Mouse (Mus musculus) right cerebral cortex, postnatal 14 days (tissue): ENCODE data around the gene Ptpn3.
"Not testable (repeated sequence)": the region's sequence is repeated elsewhere in the genome, so short reads cannot be mapped to it uniquely, and the experiment has no call there.

Experiments
- DNase-seq: peaks from one replicate; pipeline ENCODE4 v3.0.0; 2022

Gene Ptpn3

GRCm38 (mm10) chr4:57298181-57298580 is 3.5 kb downstream of the Ptpn3 start:
- DNase-seq, result no peak

DNA sequence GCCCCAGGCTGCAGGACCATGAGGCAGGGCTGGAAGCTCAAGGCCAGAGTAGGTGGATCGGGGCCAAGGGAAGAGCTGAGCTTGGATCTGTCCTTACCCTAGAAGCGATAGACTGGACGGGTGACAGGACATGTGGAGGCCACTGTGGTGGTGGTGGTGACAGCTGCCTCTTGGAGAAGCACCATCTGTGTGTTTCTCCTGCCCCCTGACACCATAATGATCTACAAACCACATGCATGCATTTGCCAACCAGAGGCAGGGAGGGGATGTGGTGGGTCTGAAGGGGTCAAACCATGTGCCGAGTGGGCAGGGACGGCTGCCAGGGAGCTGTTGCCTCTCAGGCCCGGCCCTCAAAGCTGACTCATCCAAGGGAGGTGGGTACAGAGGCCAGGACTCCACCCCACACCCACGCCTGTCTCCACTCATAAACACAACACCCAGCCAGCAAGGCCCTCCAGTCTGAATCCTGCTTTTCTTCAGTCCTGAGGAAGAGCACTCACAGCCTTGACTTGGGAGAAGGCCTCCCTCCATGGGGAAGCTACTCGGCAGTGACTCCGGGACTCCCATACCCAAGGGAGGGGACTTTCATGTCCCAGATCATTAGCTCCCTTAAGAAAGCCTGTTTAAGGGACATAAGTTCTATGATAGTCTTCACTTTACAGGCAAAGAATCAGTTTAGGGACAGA is 6.5 kb downstream of the Ptpn3 start:
- no peak for DNase-seq

DNA sequence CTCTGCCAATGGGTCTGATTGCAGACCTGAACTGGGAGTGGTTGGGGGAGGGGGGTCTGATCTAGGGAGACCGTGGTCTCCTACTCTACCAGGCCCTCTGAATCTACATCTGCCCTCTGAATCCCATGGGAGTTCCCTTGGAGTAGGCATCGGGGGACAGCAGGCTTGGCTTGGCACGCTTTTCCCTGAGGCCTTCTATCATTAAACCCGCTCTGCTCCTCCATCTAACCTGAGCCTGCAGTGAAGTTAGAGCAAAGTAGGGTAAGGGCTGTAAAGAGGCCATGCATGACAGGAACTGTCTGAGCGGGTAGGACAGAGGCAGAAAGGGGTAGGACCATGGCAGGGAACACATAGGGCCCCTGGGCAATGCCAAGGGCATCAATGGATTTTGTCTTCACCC is 9.0 kb downstream of the Ptpn3 start:
- DNase-seq, result no peak

DNA sequence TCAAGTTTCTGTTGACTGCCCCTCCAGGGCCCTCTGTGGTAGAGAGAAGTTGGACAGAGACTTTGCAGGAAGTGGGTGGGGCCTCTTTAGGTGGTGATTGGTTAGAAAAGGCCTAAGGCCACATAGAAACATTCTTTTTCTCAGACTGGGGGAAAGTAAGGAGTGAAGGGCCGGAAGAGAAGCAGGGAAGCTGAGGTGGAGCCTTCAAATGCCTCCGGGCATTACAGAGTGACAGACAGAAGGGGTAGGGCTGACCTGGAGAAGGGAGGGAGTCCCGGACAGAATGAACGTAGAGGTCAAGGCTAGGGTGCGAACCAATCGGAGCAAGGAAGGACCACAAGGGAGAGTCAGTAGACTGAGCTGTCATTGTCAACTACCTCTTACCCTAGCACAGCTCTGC is 11.6 kb downstream of the Ptpn3 start:
- no peak for DNase-seq

DNA sequence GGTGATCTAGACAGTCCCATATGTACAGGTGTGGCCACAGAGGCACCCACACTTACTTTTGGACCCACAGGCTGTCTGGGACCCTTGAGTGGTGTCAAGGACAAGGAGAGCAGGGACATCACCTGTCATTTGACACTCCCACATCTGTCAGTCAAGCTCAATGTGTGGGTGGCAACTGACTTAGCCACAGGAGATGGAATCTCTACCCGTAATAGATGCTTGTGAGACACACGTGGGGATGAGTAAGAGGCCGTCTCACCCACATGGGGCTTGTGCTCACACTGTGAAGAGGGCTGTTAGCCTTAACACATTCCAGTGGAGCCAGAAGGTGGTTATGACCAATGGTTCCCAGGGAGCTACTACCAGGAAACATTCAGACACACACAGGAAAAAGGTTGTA is 13.8 kb downstream of the Ptpn3 start:
- DNase-seq, result no peak

- no peak for DNase-seq
Measured at GRCm38 (mm10) chr4:57285251-57285650, 16.4 kb downstream of the Ptpn3 start.

DNA sequence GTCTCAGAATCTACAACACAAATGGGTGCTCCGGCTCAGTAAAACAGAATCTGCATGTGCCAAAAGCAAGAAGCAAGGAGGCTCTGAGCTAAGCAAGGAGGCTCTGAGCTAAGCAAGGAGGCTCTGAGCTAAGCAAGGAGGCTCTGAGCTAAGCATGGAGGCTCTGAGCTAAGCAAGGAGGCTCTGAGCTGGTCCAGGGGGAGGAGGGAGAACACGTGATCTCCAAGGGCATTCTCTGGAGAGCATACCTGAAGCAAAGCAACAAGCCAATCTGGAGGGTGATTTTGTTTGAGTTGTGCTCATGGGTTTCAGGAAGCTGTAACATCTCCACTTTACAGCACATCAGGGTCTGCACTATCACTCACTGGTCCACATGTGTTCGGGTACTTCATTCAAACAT is 18.4 kb downstream of the Ptpn3 start:
- no peak for DNase-seq

DNA sequence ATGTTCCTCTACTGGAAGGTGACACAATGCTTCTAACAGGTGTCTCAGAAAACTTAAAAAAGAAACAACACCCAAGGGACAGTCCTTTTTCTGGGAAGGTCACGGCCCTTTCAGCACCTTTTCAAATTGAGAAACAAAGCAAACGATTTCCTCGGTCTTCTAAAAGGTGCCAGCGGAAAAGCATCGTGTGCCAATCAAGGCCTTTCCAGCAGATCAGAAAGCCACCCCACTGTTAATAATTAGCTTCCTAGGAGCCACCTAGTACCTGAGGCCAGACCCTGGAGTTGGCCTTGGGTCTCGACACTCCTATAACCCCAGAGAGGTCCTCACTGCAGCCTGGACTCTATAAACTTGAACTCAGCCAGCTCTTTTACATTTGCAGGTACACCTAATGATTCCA is 19.0 kb downstream of the Ptpn3 start:
- no peak for DNase-seq

- DNase-seq, result no peak
Measured at GRCm38 (mm10) chr4:57282179-57282578, 19.5 kb downstream of the Ptpn3 start.

DNA sequence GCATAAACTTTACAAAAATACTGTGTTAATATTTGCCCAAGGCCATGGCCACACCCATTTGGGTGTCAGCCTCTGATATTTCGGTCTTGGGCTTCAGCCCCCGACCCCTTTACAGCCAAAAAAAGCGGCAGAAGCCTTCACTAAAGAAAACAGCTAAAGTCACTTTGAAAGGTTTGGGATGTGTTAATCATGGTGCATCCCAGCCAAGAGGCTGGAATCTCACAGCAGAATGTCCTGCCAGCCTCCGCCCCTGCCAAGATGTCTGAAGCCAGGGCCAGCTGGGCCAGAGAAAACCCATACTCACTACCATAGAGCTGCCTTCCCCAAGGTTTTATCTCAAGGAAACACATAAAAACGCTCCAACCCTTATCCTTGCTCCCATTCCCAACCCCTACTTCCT is 20.7 kb downstream of the Ptpn3 start:
- no peak for DNase-seq

DNA sequence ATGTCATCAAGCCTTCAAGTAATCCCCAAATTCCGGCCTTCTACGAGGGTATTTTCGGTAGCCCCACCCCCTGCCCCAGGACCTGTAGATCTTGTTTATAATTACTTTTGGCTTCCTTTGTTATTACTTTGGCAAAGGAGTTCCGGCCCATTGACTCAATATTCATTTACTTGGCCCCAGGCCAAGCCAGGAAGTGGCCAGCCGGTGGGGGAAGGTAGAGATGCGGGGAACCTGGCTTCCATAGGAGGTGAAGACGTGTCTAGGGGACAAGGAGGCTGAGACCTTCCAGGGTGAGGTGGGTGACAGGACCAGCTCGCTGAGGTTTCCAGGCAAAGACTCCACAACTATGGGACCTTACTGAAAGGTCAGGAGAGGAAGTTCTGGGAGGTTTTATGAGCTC is 22.4 kb downstream of the Ptpn3 start:
- DNase-seq, result no peak

DNA sequence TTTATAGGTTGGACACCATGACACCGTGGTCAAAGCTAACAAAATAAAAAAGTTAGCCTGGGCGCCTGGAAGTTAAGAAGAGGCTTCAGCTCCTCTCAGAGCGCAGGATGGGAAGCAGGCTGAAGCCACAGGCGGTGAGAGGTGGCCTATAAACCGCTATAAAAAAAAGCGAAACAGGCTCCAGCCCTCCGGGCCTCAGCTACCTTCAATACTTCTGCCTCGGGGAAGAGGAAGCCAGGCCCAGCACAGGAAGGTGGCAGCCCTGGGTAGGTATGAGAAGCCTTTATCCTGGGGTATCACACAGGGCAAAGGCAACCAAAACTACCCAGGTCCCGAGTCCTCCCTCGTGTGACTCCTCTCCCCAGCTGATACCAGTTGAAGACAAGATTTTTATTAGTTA is 22.8 kb downstream of the Ptpn3 start:
- DNase-seq, result no peak

DNA sequence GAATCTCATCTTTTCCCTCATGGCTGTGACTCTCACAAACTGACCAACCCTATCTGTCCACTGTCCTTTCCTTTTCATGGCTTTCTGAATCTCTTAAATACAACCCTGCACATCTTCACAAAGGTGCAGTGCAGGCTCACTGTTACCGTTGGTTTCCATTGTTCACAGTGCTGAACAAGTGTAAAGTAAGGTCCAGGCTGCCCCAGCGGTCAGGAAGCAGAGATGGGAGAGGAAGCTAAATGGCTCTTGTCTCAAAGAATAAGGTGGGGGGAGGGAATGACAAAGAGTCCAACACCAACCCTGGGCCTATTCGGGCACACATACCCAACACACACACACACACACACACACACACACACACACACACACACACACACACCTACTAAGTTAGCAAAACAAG is 24.0 kb downstream of the Ptpn3 start:
- DNase-seq, result no peak

DNA sequence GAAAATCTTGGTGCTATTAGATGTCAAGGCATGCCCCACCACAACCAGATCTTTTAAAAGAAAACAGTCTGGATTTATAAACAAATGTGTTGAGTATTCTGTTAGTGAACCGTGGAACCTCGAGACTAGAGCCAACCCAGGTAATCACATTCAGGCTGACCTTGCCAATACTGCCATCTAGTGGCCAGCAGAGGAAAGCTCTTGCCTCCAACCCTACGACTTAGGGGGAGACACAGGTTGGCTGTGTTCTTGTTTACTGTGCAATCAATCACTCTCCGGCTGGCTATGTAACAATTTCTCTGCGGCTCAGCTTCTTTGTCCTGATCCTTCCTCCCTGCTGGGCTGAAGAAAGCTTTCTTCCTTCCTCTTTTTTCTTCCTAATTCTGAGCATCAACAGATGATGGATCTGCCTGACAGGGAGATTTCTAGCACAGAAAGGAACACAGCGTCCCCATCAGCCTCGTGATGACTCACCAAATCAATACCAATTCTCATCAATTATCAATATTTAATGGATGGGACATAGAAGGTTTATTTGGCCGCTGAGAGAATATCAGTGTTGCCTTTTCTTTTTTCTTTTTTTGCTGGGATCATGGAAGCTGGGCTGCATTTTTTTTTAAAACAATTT is 26.4 kb downstream of the Ptpn3 start:
- peak; percentile 47 for DNase-seq

- DNase-seq, result no peak
Measured at GRCm38 (mm10) chr4:57273532-57274502, 27.8 kb downstream of the Ptpn3 start.

GRCm38 (mm10) chr4:57270991-57271390 is 30.6 kb downstream of the Ptpn3 start:
- peak; percentile 30 for DNase-seq

- DNase-seq, result not testable (repeated sequence)
Measured at GRCm38 (mm10) chr4:57270489-57270888, 31.1 kb downstream of the Ptpn3 start.

DNA sequence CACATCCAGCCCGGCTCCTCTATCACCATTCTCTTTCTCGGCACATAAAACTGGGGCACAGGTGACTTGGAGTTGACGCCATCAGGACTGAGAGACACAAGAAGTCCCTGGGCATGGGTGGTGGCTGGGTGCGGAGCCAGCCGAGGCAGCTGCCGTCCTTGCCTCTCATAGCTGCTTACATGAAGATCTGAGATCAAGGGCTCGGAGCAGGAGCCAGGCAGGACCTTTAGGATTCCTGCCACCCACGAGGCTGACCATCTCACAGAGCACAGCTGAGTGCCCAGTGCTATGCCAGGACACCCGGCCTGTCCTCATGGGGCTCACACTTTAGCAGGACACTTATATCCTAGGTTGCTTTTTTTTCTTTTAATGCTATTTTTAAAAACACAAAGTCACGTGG is 32.3 kb downstream of the Ptpn3 start:
- DNase-seq, result no peak

DNA sequence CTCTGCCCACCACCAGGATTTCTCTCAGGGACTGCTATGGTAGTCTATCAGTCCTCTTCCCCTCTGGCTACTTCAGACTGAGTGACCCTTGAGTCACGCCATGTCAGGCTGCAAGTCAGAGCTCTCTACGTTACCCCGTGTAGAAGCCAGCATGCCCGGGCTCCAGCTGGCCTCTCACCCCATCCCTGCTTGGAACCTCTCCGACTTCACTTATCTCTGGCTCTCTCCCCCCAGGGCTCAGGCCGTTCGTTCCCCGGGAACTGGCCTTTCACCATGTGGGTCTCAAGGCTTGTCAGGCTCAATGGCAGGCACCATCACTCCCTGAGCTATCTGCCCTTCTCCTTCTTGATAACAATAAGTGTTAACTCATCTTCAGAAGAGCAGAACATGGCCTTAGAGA is 33.3 kb downstream of the Ptpn3 start:
- no peak for DNase-seq

GRCm38 (mm10) chr4:57266389-57266788 is 35.2 kb downstream of the Ptpn3 start:
- no peak for DNase-seq

DNA sequence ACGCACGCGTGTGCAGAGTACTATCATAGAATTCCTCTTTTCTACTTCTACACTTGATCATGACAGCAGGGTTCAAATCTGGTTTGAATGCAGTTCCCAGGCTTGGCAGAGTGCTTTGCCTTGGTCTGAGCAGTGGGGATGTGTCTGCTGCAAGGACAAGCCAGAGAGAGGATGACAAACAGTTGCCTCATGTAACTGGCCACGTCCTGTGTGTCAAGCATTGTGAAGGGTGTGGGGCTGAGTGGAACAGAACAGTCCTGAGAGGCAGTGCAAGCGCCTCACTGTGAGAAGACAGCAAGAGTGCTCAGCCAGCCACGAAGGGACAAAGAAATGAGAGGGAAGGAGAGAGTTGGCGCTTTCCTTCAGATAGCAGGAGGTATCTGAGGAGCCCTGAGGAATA is 37.9 kb downstream of the Ptpn3 start:
- no peak for DNase-seq

GRCm38 (mm10) chr4:57263061-57263685 is 38.5 kb downstream of the Ptpn3 start:
- peak; percentile 29 for DNase-seq

DNA sequence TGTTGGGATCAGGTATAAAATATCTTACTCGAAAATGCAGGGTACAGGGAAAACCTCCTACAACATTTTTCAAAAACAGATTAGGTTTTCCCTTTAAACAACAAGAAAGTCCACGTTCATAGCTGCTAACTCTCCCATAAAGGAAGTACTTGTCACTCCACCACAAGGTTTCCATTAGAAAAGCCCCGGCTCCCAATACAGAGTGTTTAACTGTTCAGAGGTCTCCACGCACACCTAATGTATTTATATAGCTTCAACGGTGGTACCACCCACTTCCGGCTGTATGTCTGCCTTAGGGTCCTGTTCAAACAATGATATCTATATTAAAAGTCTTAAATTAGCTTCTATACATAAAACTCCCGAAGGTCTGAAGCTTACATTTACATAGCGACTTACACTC is 39.2 kb downstream of the Ptpn3 start:
- DNase-seq, result no peak
